Mouse (Mus musculus): Measurements from ENCODE around the gene Fam110a.

GRCm38 (mm10) chr2:151949082-151949774, 30.8 kb downstream of the Fam110a start:
- TF ChIP-seq CTCF (IDR thresholded peaks at IDR 0.05; ENCODE audit: insufficient read depth, low read length) = no peak
- TF ChIP-seq POLR2A (IDR thresholded peaks at IDR 0.05; ENCODE audit: borderline replicate concordance, extremely low read depth, low read depth, low read length) = no peak

Measured in lung, adult 2 months (tissue).